Mouse (Mus musculus): ENCODE data around the gene Tmem182. TPM values are rescaled to one million over a fixed set of nuclear protein-coding genes. Genes with fewer than 3 reads are reported as not detected.

The Tmem182 gene
- polyA plus RNA-seq, 1 experiment from 2014 or later: 0.57 TPM

- peak overlapping the region; percentile 47 for H3K4me2 ChIP-seq (ENCODE audit: low read depth, low read length)
These were observed 34.0 kb upstream of the Tmem182 start for GRCm38 (mm10) chr1:40771196-40771970.

GRCm38 (mm10) chr1:40773234-40773633 lies 32.2 kb upstream of the Tmem182 start:
- Histone ChIP-seq H3K9ac (ENCODE audit: low read depth, low read length) (no peak overlapping the region), H3K9me3 (replicated peaks; ENCODE audit: control insufficient read depth, low read length) (no peaks in the 10 kb centered on the region), H3K4me3 (ENCODE audit: low read depth, low read length) (no peak overlapping the region), H3K4me2 (ENCODE audit: low read depth, low read length) (no peak overlapping the region), H3K36me3 (ENCODE audit: control insufficient read depth, insufficient read depth) (no peaks in the 10 kb centered on the region), H3K27me3 (ENCODE audit: control insufficient read depth, insufficient read depth, low read depth, low read length) (no peaks in the 10 kb centered on the region), H3K27ac (ENCODE audit: low read length) (no peak overlapping the region), H3K4me1 (ENCODE audit: control insufficient read depth, low read depth, low read length) (peaks cover 6% of the 10 kb centered on the region; the same call in 1 of the 2 replicates)
- ATAC-seq (ENCODE audit: low read depth): no peak
- 83% methylated on average over 5 of the region's 5 CpGs for WGBS (ENCODE audit: insufficient replicate concordance)

More at GRCm38 (mm10) chr1:40771196-40771970, 34.0 kb upstream of the Tmem182 start:
- Histone ChIP-seq H3K27me3 (ENCODE audit: control insufficient read depth, insufficient read depth, low read depth, low read length) (no peaks in the 10 kb centered on the region), H3K9me3 (replicated peaks; ENCODE audit: control insufficient read depth, low read length) (no peaks in the 10 kb centered on the region), H3K4me1 (ENCODE audit: control insufficient read depth, low read depth, low read length) (peaks cover 6% of the 10 kb centered on the region; the same call in 1 of the 2 replicates), H3K4me3 (ENCODE audit: low read depth, low read length) (peak overlapping the region; percentile 57), H3K9ac (ENCODE audit: low read depth, low read length) (peak overlapping the region; percentile 17), H3K27ac (ENCODE audit: low read length) (peak overlapping the region; percentile 37; the same call in 1 of the 2 replicates), H3K36me3 (ENCODE audit: control insufficient read depth, insufficient read depth) (no peaks in the 10 kb centered on the region)
- peak; percentile 94 for ATAC-seq (ENCODE audit: low read depth)
- whole genome bisulfite sequencing (ENCODE audit: insufficient replicate concordance): 53% methylated on average over 7 of the region's 7 CpGs

GRCm38 (mm10) chr1:40774040-40774439 lies 31.4 kb upstream of the Tmem182 start:
- Histone ChIP-seq H3K36me3 (ENCODE audit: control insufficient read depth, insufficient read depth) (peaks cover 7% of the 10 kb centered on the region), H3K9ac (ENCODE audit: low read depth, low read length) (no peak overlapping the region), H3K4me2 (ENCODE audit: low read depth, low read length) (no peak overlapping the region), H3K27me3 (ENCODE audit: control insufficient read depth, insufficient read depth, low read depth, low read length) (no peaks in the 10 kb centered on the region), H3K9me3 (replicated peaks; ENCODE audit: control insufficient read depth, low read length) (no peaks in the 10 kb centered on the region), H3K27ac (ENCODE audit: low read length) (no peak overlapping the region), H3K4me1 (ENCODE audit: control insufficient read depth, low read depth, low read length) (peaks cover 6% of the 10 kb centered on the region; the same call in 1 of the 2 replicates), H3K4me3 (ENCODE audit: low read depth, low read length) (no peak overlapping the region)
- WGBS (ENCODE audit: insufficient replicate concordance): 79% methylated on average over 10 of the region's 10 CpGs
- no peak for ATAC-seq (ENCODE audit: low read depth)

- no peak overlapping the region for H3K4me2 ChIP-seq (ENCODE audit: low read depth, low read length)
- no peak for ATAC-seq (ENCODE audit: low read depth)
- H3K4me3 ChIP-seq (ENCODE audit: low read depth, low read length): no peak overlapping the region
- H3K27ac ChIP-seq (ENCODE audit: low read length): no peak overlapping the region
- H3K9me3 ChIP-seq (replicated peaks; ENCODE audit: control insufficient read depth, low read length): no peaks in the 10 kb centered on the region
- no peaks in the 10 kb centered on the region for H3K27me3 ChIP-seq (ENCODE audit: control insufficient read depth, insufficient read depth, low read depth, low read length)
- H3K4me1 ChIP-seq (ENCODE audit: control insufficient read depth, low read depth, low read length): no peaks in the 10 kb centered on the region; the same call in 1 of the 2 replicates
- no peak overlapping the region for H3K9ac ChIP-seq (ENCODE audit: low read depth, low read length)
- peaks cover 7% of the 10 kb centered on the region for H3K36me3 ChIP-seq (ENCODE audit: control insufficient read depth, insufficient read depth)
- 70% methylated on average over 2 of the region's 2 CpGs for WGBS (ENCODE audit: insufficient replicate concordance)
These were observed 29.3 kb upstream of the Tmem182 start for GRCm38 (mm10) chr1:40776102-40776501.

GRCm38 (mm10) chr1:40776763-40777162 lies 28.6 kb upstream of the Tmem182 start:
- no peaks in the 10 kb centered on the region for H3K9me3 ChIP-seq (replicated peaks; ENCODE audit: control insufficient read depth, low read length)
- no peak overlapping the region for H3K4me3 ChIP-seq (ENCODE audit: low read depth, low read length)
- H3K9ac ChIP-seq (ENCODE audit: low read depth, low read length): no peak overlapping the region
- no peaks in the 10 kb centered on the region for H3K27me3 ChIP-seq (ENCODE audit: control insufficient read depth, insufficient read depth, low read depth, low read length)
- H3K4me1 ChIP-seq (ENCODE audit: control insufficient read depth, low read depth, low read length): no peaks in the 10 kb centered on the region; the same call in 1 of the 2 replicates
- no peak overlapping the region for H3K4me2 ChIP-seq (ENCODE audit: low read depth, low read length)
- ATAC-seq (ENCODE audit: low read depth): no peak
- no peak overlapping the region for H3K27ac ChIP-seq (ENCODE audit: low read length)
- peaks cover 7% of the 10 kb centered on the region for H3K36me3 ChIP-seq (ENCODE audit: control insufficient read depth, insufficient read depth)
- WGBS (ENCODE audit: insufficient replicate concordance): 65% methylated on average over 3 of the region's 3 CpGs

- WGBS (ENCODE audit: insufficient replicate concordance): 81% methylated on average over 7 of the region's 7 CpGs
- H3K4me1 ChIP-seq (ENCODE audit: control insufficient read depth, low read depth, low read length): no peaks in the 10 kb centered on the region; the same call in 1 of the 2 replicates
- H3K9ac ChIP-seq (ENCODE audit: low read depth, low read length): no peak overlapping the region
- no peaks in the 10 kb centered on the region for H3K9me3 ChIP-seq (replicated peaks; ENCODE audit: control insufficient read depth, low read length)
- no peaks in the 10 kb centered on the region for H3K27me3 ChIP-seq (ENCODE audit: control insufficient read depth, insufficient read depth, low read depth, low read length)
- H3K4me3 ChIP-seq (ENCODE audit: low read depth, low read length): no peak overlapping the region
- no peak overlapping the region for H3K4me2 ChIP-seq (ENCODE audit: low read depth, low read length)
- no peak overlapping the region for H3K27ac ChIP-seq (ENCODE audit: low read length)
- H3K36me3 ChIP-seq (ENCODE audit: control insufficient read depth, insufficient read depth): peaks cover 6% of the 10 kb centered on the region
- no peak for ATAC-seq (ENCODE audit: low read depth)
These were observed 22.0 kb upstream of the Tmem182 start for GRCm38 (mm10) chr1:40783450-40783849.

GRCm38 (mm10) chr1:40784306-40784705 lies 21.1 kb upstream of the Tmem182 start:
- Histone ChIP-seq H3K4me2 (ENCODE audit: low read depth, low read length) (no peak overlapping the region), H3K9ac (ENCODE audit: low read depth, low read length) (no peak overlapping the region), H3K4me1 (ENCODE audit: control insufficient read depth, low read depth, low read length) (no peaks in the 10 kb centered on the region; the same call in 1 of the 2 replicates), H3K27me3 (ENCODE audit: control insufficient read depth, insufficient read depth, low read depth, low read length) (no peaks in the 10 kb centered on the region), H3K4me3 (ENCODE audit: low read depth, low read length) (no peak overlapping the region), H3K36me3 (ENCODE audit: control insufficient read depth, insufficient read depth) (no peaks in the 10 kb centered on the region), H3K9me3 (replicated peaks; ENCODE audit: control insufficient read depth, low read length) (no peaks in the 10 kb centered on the region), H3K27ac (ENCODE audit: low read length) (no peak overlapping the region)
- 75% methylated on average over 9 of the region's 9 CpGs for WGBS (ENCODE audit: insufficient replicate concordance)
- ATAC-seq (ENCODE audit: low read depth): no peak

- Histone ChIP-seq H3K36me3 (ENCODE audit: control insufficient read depth, insufficient read depth) (no peaks in the 10 kb centered on the region), H3K4me3 (ENCODE audit: low read depth, low read length) (no peak overlapping the region), H3K9ac (ENCODE audit: low read depth, low read length) (no peak overlapping the region), H3K27me3 (ENCODE audit: control insufficient read depth, insufficient read depth, low read depth, low read length) (no peaks in the 10 kb centered on the region), H3K4me2 (ENCODE audit: low read depth, low read length) (no peak overlapping the region), H3K9me3 (replicated peaks; ENCODE audit: control insufficient read depth, low read length) (no peaks in the 10 kb centered on the region), H3K27ac (ENCODE audit: low read length) (no peak overlapping the region), H3K4me1 (ENCODE audit: control insufficient read depth, low read depth, low read length) (peaks cover 2% of the 10 kb centered on the region)
- 65% methylated on average over 11 of the region's 11 CpGs for WGBS (ENCODE audit: insufficient replicate concordance)
- ATAC-seq (ENCODE audit: low read depth): no peak
These were observed 19.4 kb upstream of the Tmem182 start for GRCm38 (mm10) chr1:40785876-40786445.

GRCm38 (mm10) chr1:40788956-40789355 lies 16.4 kb upstream of the Tmem182 start:
- Histone ChIP-seq H3K27ac (ENCODE audit: low read length) (no peak overlapping the region), H3K36me3 (ENCODE audit: control insufficient read depth, insufficient read depth) (no peaks in the 10 kb centered on the region), H3K27me3 (ENCODE audit: control insufficient read depth, insufficient read depth, low read depth, low read length) (no peaks in the 10 kb centered on the region), H3K9me3 (replicated peaks; ENCODE audit: control insufficient read depth, low read length) (no peaks in the 10 kb centered on the region), H3K4me1 (ENCODE audit: control insufficient read depth, low read depth, low read length) (peaks cover 5% of the 10 kb centered on the region), H3K4me3 (ENCODE audit: low read depth, low read length) (no peak overlapping the region), H3K9ac (ENCODE audit: low read depth, low read length) (no peak overlapping the region), H3K4me2 (ENCODE audit: low read depth, low read length) (no peak overlapping the region)
- no peak for ATAC-seq (ENCODE audit: low read depth)
- 74% methylated on average over 6 of the region's 6 CpGs for WGBS (ENCODE audit: insufficient replicate concordance)
